Mouse (Mus musculus): Measurements from ENCODE around the gene Edn3. TPM values are rescaled to one million over a fixed set of nuclear protein-coding genes. Genes with fewer than 3 reads are reported as not detected.

Gene Edn3
- total RNA-seq, 2 experiments from 2014 or later = 6.0 to 7.2 TPM

DNA sequence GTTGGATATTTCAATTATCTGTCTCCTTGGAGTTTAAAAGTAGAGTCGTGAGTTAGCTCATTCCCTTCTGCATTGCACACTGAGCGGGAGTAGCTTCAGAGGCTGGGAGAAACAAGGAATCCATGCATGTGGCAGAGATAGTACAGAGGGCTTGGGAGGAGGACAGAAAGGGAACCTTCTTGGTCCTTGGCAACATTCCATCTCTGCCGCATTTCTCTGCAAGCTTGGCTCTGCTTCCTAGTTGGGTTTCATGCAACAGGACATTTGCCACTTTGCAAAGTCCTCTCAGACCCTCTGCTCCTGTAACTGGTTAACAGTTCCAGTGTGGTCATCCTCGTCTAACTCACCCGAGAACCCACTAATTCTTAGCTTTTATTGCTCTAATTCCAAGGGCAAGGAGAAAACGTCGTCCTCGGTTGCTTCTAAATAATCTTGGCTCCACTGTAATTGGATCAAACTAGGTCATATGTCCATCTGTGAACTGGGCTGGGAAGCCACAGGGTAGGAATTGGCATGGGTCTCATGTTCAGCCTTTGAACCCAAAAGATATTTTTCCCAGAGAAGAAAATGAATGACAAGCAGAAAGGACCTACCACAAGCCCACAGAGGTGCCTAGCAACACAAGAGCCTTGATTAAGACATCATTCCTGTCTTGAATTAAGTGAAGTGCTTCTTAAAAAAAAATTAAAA lies 32.2 kb downstream of the Edn3 start:
- no peak for DNase-seq (ENCODE audit: low spot score in 2 of 2)
- intact Hi-C loops (cut with DNase I) = no loop called here

DNA sequence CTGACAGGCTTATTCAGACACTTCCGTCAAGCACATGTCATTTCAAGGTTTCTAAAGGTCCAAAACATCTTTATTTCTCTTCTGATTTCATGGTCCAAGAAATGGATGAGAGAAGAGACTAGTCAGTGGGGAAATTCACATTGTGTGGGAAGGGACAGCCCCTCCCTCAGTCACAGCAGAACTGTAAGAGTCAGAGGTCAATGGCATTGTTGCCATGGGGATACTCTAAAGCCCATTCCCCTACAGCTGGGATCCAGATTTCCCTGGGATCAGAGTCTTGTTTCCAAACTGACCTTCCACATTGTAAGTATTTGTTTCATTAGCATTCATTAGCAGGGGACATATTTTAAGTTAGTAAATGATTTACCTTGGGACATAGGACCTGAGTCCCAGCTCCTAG lies 32.8 kb downstream of the Edn3 start:
- DNase-seq (ENCODE audit: low spot score in 2 of 2) = no peak
- intact Hi-C loops (cut with DNase I) = no loop called here

DNA sequence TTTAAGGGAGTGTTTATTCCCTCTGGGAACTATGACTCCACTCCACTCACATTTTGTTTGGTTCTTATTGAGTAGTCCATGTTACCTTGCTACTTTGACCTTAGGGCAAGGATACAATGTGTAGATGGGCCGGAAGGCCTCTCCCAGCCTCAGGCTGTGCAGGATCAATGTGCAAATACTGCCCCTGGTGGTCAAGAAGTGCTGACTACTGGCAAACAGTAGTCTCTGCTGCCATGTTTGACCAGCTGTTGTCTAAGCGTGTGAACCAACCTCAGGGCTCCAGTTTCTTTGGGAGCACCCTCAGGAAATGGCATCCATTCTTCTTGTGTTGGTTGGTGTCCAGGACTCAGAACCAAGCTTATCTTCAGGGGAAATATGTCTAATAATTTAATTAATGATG lies 36.6 kb downstream of the Edn3 start:
- intact Hi-C loops (cut with DNase I) = no loop called here

DNA sequence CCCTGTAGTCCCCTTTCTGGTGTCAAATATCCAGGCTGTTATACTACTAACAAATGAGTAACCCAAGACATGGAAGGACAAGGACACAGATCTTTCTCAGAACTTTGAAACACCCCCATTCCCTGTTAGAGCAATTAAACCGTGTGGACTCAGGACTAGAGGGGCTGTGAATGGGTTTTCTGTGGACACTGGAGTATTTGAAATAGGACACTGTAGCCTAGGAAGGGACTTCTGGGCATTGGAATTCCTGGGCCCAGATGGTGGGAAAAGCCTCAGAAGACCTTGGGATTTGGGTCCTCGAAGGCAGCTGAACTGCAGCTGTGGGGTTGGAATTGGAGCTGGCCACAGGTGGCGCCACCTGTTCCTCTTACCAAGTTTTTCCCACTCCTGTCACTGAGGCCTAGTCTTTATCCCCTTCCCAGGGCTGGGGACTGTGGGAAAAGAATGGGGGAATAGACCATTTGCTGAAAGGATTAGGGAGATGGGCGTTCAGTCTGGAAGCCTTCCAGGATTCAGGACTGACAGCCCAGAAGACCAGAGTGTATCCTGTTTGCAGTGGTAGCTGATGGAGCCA lies 37.2 kb downstream of the Edn3 start:
- intact Hi-C loops (cut with DNase I) = no loop called here
- DNase-seq (ENCODE audit: low spot score in 2 of 2) = no peak

More for the DNA sequence above, 36.6 kb downstream of the Edn3 start:
- no peak for DNase-seq (ENCODE audit: low spot score in 2 of 2)

DNA sequence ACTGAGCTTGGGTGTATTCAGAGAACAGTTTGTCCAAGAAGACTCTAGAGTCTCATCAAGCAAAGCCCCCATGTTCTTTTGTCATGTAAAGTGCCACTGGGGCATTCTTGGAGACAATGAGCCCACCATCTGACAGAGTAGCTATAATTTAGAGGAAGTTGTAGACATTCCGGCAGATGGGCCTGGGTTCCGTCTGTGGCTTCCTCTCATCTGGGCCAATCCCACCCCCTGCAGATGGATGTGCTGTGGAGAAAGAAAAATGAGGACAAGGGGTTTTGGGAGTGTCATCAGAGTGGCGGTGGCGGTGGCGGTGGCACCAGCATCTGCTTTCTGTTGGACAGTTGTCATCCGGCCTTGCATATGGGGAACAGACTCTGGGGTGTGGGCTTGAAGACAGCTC lies 42.0 kb downstream of the Edn3 start:
- DNase-seq (ENCODE audit: low spot score in 2 of 2) = no peak
- intact Hi-C loops (cut with DNase I) = no loop called here

DNA sequence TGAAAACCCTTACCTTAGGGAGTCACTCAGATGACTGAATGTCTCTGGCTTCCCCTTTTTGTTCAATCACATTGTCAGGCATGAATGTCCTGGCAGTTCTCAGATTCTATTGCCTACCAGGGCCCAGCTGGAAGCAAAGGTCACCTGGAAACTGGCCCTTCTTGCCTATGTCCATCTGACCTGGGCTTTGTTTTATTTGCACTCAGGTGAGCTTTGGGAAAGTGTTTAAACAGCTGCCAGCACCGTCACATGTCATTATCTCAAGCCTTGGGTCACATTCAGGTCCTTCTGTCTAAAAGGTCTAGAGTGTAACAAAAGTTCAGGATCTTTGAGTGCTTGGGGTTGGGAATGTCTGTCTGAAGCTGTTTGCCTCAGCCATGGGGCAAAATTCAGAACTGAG lies 43.2 kb downstream of the Edn3 start:
- intact Hi-C loops (cut with DNase I) = no loop called here
- no peak for DNase-seq (ENCODE audit: low spot score in 2 of 2)

DNA sequence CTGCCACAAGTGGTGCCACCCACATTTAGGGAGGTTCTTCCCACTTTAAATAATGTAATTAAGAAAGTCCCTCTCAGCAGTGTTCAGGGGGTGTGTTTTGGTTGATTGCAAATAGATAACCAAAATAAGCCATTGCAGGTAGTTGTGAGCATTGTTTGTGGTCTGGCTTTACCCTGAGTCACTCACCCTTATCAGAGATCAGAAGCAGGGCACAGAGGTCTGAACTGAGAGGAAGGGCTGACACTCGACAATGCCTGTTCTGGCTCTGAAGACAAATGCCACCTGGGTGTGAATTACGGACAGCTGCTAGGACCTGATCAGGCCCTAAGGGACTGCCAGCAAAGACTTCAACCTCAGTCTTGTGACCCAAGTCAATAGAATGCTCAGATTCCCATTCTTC lies 47.5 kb downstream of the Edn3 start:
- intact Hi-C loops (cut with DNase I) = no loop called here
- DNase-seq (ENCODE audit: low spot score in 2 of 2) = no peak

DNA sequence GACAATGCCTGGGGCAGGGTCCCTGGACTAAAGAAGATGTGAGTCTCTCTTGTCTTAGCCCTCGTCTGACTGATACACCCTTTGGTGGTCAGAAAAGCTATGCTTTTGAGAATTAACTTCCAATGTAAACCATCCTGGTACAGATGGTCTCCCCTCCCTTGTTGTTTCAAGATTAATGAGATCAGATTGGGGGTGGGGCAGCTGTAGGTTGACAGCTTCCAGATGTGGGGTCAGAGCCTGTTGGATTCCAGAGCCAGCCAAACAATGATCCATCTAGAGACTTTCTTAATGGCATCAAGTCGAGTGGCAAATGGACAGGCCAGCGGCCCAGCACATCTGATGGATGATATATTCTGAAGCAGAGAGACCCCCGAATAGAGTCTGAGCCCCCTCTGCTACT lies 48.9 kb downstream of the Edn3 start:
- intact Hi-C loops (cut with DNase I) = no loop called here
- no peak for DNase-seq (ENCODE audit: low spot score in 2 of 2)

DNA sequence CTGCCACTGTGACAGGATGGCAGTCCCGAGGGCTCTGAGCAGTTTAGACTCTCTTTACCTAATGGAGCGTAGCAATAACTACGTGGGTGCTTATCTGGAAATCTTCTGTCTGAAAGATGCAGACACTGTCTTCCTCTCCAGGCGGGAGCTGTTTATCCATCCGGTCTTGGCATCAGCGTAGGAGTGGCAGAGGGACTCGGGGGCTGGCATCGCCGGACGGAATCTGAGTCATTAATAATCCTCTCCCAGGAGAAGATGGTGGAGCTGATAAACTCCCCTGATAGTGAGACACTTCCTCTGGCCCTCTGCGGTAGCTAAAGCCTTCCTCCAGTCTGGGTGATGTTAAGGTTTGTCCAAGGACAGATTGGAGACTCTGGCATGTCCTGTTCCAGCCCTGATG lies 52.9 kb downstream of the Edn3 start:
- no peak for DNase-seq (ENCODE audit: low spot score in 2 of 2)
- intact Hi-C loops (cut with DNase I) = no loop called here

DNA sequence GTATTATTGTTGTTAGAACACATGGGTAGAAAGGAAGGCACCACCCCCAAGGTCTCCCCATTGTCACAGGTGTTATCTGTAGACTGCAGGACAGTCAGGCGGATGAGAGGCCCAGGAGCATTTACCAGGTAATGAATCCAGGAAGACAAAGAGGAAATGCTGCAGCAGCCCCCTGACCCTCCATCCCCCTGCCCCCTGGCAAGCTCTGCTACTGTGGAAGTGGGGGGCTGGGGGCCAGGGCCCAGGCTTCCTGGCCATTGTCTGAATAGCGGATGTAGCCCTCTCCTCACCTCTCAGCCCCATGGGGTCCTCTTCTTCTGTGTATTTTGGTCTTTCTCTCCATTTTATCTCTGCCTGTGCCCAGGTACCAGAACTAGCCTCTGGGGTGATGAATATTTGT lies 55.7 kb downstream of the Edn3 start:
- no peak for DNase-seq (ENCODE audit: low spot score in 2 of 2)
- intact Hi-C loops (cut with DNase I) = no loop called here

DNA sequence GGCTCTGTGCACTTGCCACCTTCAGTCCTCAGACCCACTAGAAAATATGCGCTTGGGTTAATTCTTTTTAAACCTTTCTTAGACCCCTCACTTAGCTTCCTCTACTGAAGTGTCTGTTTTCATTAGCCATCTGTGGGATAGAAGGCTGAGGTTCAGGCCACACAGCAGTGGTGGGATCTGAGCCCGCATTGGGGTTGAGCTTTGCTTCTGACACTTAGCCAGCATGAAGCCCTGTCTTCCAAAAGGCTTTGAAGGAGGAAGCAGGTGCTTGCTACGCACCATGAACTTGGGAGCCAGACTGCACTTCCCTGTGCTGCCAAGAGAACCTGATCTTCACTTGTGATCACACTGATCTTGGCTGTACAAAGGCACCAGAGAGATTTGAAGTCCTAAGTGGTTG lies 59.9 kb downstream of the Edn3 start:
- no peak for DNase-seq (ENCODE audit: low spot score in 2 of 2)
- intact Hi-C loops (cut with DNase I) = no loop called here

DNA sequence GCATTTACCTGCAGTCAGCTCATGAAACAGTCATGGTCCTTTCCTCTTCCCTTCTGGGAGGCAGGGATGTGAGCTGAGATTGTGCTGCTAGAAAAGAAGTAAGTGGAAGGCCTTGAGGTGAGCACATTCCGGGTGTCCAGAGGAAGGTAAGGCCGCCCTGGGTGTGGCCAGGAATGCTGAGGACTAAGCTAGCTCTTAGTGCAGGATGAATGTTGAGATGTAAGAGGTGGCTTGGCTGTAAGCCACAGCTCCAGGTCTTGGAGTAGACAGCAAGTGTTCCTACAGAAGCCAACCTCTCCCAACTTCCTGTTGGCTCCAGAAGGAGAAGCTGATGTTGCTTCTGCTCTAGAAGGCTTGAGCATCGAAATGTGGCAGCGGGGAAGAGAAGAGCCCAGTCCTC lies 67.4 kb downstream of the Edn3 start:
- no peak for DNase-seq (ENCODE audit: low spot score in 2 of 2)

DNA sequence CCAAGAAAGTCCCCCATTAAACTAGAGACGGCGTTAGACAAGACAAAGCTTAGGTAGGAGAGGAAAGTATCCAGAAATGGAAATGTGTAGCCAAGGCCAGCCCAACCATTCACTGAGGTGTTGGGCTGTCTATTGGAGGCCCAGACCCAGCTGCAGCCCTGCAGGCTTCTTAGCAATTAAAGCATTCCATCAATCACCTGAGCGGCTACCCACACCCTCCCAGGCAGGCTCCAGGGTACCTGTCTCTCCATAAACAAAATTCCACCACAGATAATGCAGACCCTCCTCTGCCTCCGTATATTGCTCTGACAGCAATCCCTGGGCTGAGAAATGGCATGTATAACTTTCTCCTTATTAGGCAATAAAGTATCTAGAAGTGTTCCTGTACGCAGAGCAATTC lies 73.2 kb downstream of the Edn3 start:
- intact Hi-C loops (cut with DNase I) = no loop called here

More for the DNA sequence above, 67.4 kb downstream of the Edn3 start:
- intact Hi-C loops (cut with DNase I) = no loop called here

More for the DNA sequence above, 73.2 kb downstream of the Edn3 start:
- no peak for DNase-seq (ENCODE audit: low spot score in 2 of 2)

Other genes starting within 250 kb of the Edn3 start
- 1 to 10 TPM; 8.6 to 8.8 TPM for gene Zfp831, start 117.1 kb upstream of the Edn3 start, total RNA-seq (2021)
- 1 to 10 TPM; 1.3 to 1.5 TPM for gene Gm14444, start 249.6 kb downstream of the Edn3 start, total RNA-seq (2021)

All from left cerebral cortex, postnatal 14 days (tissue).